11 mouse cellular contexts compared by ENCODE assay signal in the genomic region with DNA sequence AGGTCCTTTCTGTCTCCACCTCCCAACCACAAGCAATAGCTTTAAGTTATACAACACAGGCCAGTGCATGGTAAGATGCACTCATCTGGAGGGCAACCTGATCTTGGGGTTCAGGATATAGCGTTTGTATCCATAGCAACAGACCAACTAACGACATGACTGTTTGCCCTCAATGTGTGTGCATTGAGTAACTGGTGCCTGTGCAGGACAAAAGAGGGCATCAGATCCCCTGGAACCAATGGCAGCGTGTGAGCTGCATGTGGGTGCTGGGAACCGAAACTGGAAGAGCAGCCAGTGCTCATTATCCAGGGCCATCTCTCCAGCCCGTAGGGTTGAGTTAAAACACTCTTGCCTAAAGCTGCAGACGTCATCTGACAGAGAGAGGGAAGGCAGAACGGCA. TPM values are rescaled to one million over a fixed set of nuclear protein-coding genes. Genes with fewer than 3 reads are reported as not detected.
DNase-seq lines count a peak whose midpoint lies in the region; ATAC-seq lines count a peak whose summit lies in the region.
"Had no signal": no experiment of that assay in that cellular context is flagged by ENCODE, and none has a peak within 500 bp of the region (broad histone marks: within the 10 kb centered on the region; RNA-seq: fewer than 3 reads in every experiment).

No protein-coding gene starts in this region.

- DNase-seq in hindbrain, embryonic 11.5 days (ENCODE audit: low spot score), result no peak
- DNase-seq in lung, postnatal 36 days, result no peak
- DNase-seq in right cerebral cortex, postnatal 14 days, result no peak
- DNase-seq: heart, postnatal 10 days had no signal

- peaks cover 19% of the 10 kb centered on the region for H3K4me1 ChIP-seq in hindbrain, embryonic 13.5 days (replicated peaks)
- peaks cover 2% of the 10 kb centered on the region; the same call in 1 of the 2 replicates for H3K4me1 ChIP-seq in hindbrain, embryonic 11.5 days (replicated peaks; ENCODE audit: control insufficient read depth, insufficient read depth, low read length)
- H3K4me1 ChIP-seq in lung, embryonic 16.5 days (replicated peaks; ENCODE audit: control insufficient read depth, insufficient read depth, low read length), result peaks cover 18% of the 10 kb centered on the region
- peaks cover 27% of the 10 kb centered on the region for H3K4me1 ChIP-seq in limb, embryonic 12.5 days (replicated peaks)
- H3K4me1 ChIP-seq in stomach, embryonic 16.5 days (ENCODE audit: control insufficient read depth, insufficient read depth, low read length), result peaks cover 7% of the 10 kb centered on the region

- no peak for ATAC-seq in hindbrain, embryonic 13.5 days (ENCODE audit: low FRiP score)
- no peak for ATAC-seq in hindbrain, embryonic 11.5 days (ENCODE audit: low FRiP score)
- peak; percentile 17; the same call in 1 of the 2 replicates for ATAC-seq in lung, embryonic 16.5 days (ENCODE audit: low read depth)
- no peak for ATAC-seq in limb, embryonic 12.5 days (ENCODE audit: insufficient number of reproducible peaks, insufficient read depth, low FRiP score, low TSS enrichment, low read depth)
- ATAC-seq in stomach, embryonic 16.5 days (ENCODE audit: insufficient read depth, low FRiP score), result no peak
- no peak for ATAC-seq in erythroid progenitor cell, adult 5-6 weeks (replicated peaks; ENCODE audit: low FRiP score, poor library complexity, severe bottlenecking)

- no peaks in the 10 kb centered on the region for H3K36me3 ChIP-seq in hindbrain, embryonic 13.5 days
- no peaks in the 10 kb centered on the region for H3K36me3 ChIP-seq in hindbrain, embryonic 11.5 days (ENCODE audit: control insufficient read depth, insufficient read depth, low read length)
- H3K36me3 ChIP-seq in lung, embryonic 16.5 days (ENCODE audit: control insufficient read depth, insufficient read depth, low read length), result no peaks in the 10 kb centered on the region
- H3K36me3 ChIP-seq in limb, embryonic 12.5 days, result no peaks in the 10 kb centered on the region
- no peaks in the 10 kb centered on the region for H3K36me3 ChIP-seq in stomach, embryonic 16.5 days (ENCODE audit: control insufficient read depth, insufficient read depth, low read length)
- H3K36me3 ChIP-seq: limb, embryonic 13.5 days had no signal

- H3K9ac ChIP-seq in hindbrain, embryonic 13.5 days, result no peak overlapping the region
- H3K9ac ChIP-seq in hindbrain, embryonic 11.5 days (ENCODE audit: low read depth, low read length), result no peak overlapping the region
- peak overlapping the region; percentile 28; the same call in 1 of the 2 replicates for H3K9ac ChIP-seq in lung, embryonic 16.5 days (ENCODE audit: low read length)
- H3K9ac ChIP-seq in limb, embryonic 12.5 days (replicated peaks), result no peak overlapping the region
- H3K9ac ChIP-seq in stomach, embryonic 16.5 days (ENCODE audit: low read length), result no peak overlapping the region; the same call in 1 of the 2 replicates
- H3K9ac ChIP-seq: limb, embryonic 13.5 days had no signal

- no peaks in the 10 kb centered on the region for H3K9me3 ChIP-seq in hindbrain, embryonic 13.5 days
- no peaks in the 10 kb centered on the region for H3K9me3 ChIP-seq in hindbrain, embryonic 11.5 days (ENCODE audit: control insufficient read depth, low read length)
- no peaks in the 10 kb centered on the region for H3K9me3 ChIP-seq in lung, embryonic 16.5 days (ENCODE audit: control insufficient read depth, low read length)
- no peaks in the 10 kb centered on the region for H3K9me3 ChIP-seq in limb, embryonic 12.5 days
- H3K9me3 ChIP-seq in stomach, embryonic 16.5 days (replicated peaks; ENCODE audit: control insufficient read depth, low read length), result no peaks in the 10 kb centered on the region
- H3K9me3 ChIP-seq: limb, embryonic 13.5 days had no signal

- 49% methylated on average over 7 of the region's 7 CpGs for WGBS in hindbrain, embryonic 13.5 days
- 60% methylated on average over 7 of the region's 7 CpGs for WGBS in hindbrain, embryonic 11.5 days
- 34% methylated on average over 7 of the region's 7 CpGs for WGBS in lung, embryonic 16.5 days
- WGBS in limb, embryonic 12.5 days, result 50% methylated on average over 7 of the region's 7 CpGs
- 41% methylated on average over 7 of the region's 7 CpGs for WGBS in stomach, embryonic 16.5 days

- H3K27ac ChIP-seq in hindbrain, embryonic 13.5 days, result peak overlapping the region; percentile 1; the same call in 1 of the 2 replicates
- H3K27ac ChIP-seq in hindbrain, embryonic 11.5 days (ENCODE audit: low read depth, low read length), result no peak overlapping the region
- H3K27ac ChIP-seq in lung, embryonic 16.5 days (ENCODE audit: low read length), result no peak overlapping the region
- H3K27ac ChIP-seq in limb, embryonic 12.5 days, result peak overlapping the region; percentile 32; the same call in 1 of the 2 replicates
- H3K27ac ChIP-seq in stomach, embryonic 16.5 days (ENCODE audit: low read length), result no peak overlapping the region
- H3K27ac ChIP-seq: limb, embryonic 13.5 days had no signal

- H3K27me3 ChIP-seq in hindbrain, embryonic 13.5 days, result no peaks in the 10 kb centered on the region
- H3K27me3 ChIP-seq in hindbrain, embryonic 11.5 days (ENCODE audit: control insufficient read depth, insufficient read depth, low read length), result no peaks in the 10 kb centered on the region
- no peaks in the 10 kb centered on the region for H3K27me3 ChIP-seq in lung, embryonic 16.5 days (ENCODE audit: control insufficient read depth, insufficient read depth, low read depth, low read length)
- H3K27me3 ChIP-seq in limb, embryonic 12.5 days, result no peaks in the 10 kb centered on the region
- no peaks in the 10 kb centered on the region for H3K27me3 ChIP-seq in stomach, embryonic 16.5 days (ENCODE audit: control insufficient read depth, insufficient read depth, low read length)
- H3K27me3 ChIP-seq: limb, embryonic 13.5 days had no signal

- no peak overlapping the region for H3K4me2 ChIP-seq in hindbrain, embryonic 13.5 days
- no peak overlapping the region for H3K4me2 ChIP-seq in hindbrain, embryonic 11.5 days (replicated peaks; ENCODE audit: low read depth, low read length)
- peak overlapping the region; percentile 18; the same call in 1 of the 2 replicates for H3K4me2 ChIP-seq in lung, embryonic 16.5 days (ENCODE audit: low read depth, low read length)
- H3K4me2 ChIP-seq in limb, embryonic 12.5 days, result no peak overlapping the region
- H3K4me2 ChIP-seq in stomach, embryonic 16.5 days (ENCODE audit: low read depth, low read length), result peak overlapping the region; percentile 34; the same call in 1 of the 2 replicates

- no peak overlapping the region for H3K4me3 ChIP-seq in hindbrain, embryonic 13.5 days
- H3K4me3 ChIP-seq in hindbrain, embryonic 11.5 days (ENCODE audit: low read depth, low read length), result no peak overlapping the region
- no peak overlapping the region for H3K4me3 ChIP-seq in lung, embryonic 16.5 days (ENCODE audit: low read length)
- H3K4me3 ChIP-seq in limb, embryonic 12.5 days (replicated peaks), result no peak overlapping the region
- no peak overlapping the region for H3K4me3 ChIP-seq in stomach, embryonic 16.5 days (replicated peaks; ENCODE audit: low read length)
- H3K4me3 ChIP-seq: erythroblast, embryonic 14.5 days; limb, embryonic 13.5 days had no signal

RNA-seq across cellular contexts. Expression of a gene that starts 38.5 kb away (rescaled TPM):
- 25.2 and 26.3 TPM in 2 replicates for polyA plus RNA-seq in hindbrain, embryonic 13.5 days (2015; fragmentation: Nextera tagmentation; extraction: Ambion mirVana)
- polyA plus RNA-seq in hindbrain, embryonic 11.5 days (2014; fragmentation: Nextera tagmentation; extraction: Ambion mirVana), result 20.1 and 22.9 TPM in 2 replicates
- 21.3 and 22.3 TPM in 2 replicates for polyA plus RNA-seq in lung, embryonic 16.5 days (2015; fragmentation: Nextera tagmentation; extraction: Ambion mirVana)
- polyA plus RNA-seq in limb, embryonic 12.5 days (2016; fragmentation: Nextera tagmentation; extraction: Ambion mirVana), result 27.2 and 28.1 TPM in 2 replicates
- 20.4 and 23.1 TPM in 2 replicates for polyA plus RNA-seq in stomach, embryonic 16.5 days (2015; fragmentation: Nextera tagmentation; extraction: Ambion mirVana)
- total RNA-seq in erythroid progenitor cell, adult 5-6 weeks (2015; ENCODE audit: low replicate concordance), result 23.9 and 37.8 TPM in 2 replicates
- 54.2 and 68.8 TPM in 2 replicates for total RNA-seq in erythroid progenitor cell, adult 5-6 weeks (2017; ENCODE audit: low replicate concordance)

Comparison
In these comparisons a context has a peak if more than half of its experiments do, and no peak if none do; other contexts are left out.
1. H3K27ac ChIP-seq: peak in hindbrain, embryonic 13.5 days (single experiment) and limb, embryonic 12.5 days (single experiment); none in hindbrain, embryonic 11.5 days (single experiment), lung, embryonic 16.5 days (single experiment) and stomach, embryonic 16.5 days (single experiment).
2. H3K4me2 ChIP-seq: peak in lung, embryonic 16.5 days (single experiment) and stomach, embryonic 16.5 days (single experiment); none in hindbrain, embryonic 13.5 days (single experiment), hindbrain, embryonic 11.5 days (single experiment) and limb, embryonic 12.5 days (single experiment).